Mouse (Mus musculus): Measurements from ENCODE around the gene Vsig10l. TPM values are rescaled to one million over a fixed set of nuclear protein-coding genes. Genes with fewer than 3 reads are reported as not detected.

The Vsig10l gene
- polyA plus RNA-seq, 1 experiment from 2014 or later, result 2.2 TPM

DNA sequence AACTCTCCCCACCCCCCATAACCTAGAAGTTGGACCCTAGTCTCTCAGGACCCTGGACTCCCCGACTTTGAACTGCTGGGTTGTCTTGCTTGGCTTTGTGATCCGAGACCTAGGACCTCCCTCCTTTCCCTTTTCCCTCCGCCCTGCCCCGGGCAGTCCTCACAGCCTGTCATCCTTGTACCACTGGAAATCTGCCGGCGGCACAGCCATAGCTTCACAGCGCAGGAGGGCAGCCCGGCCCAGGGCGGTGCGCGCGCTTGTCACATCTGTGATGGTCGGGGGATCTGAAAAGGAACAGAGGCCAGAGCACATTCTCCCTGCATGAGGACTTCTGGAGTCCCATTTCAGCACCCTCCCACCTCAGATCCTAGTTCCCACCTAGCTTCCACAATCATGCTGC, 13.4 kb downstream of the Vsig10l start:
- WGBS, result 4% methylated on average over 13 of the region's 13 CpGs
- peaks cover 47% of the 10 kb centered on the region for H3K27me3 ChIP-seq (ENCODE audit: control insufficient read depth, insufficient read depth, low read length)
- no peaks in the 10 kb centered on the region for H3K36me3 ChIP-seq (ENCODE audit: control insufficient read depth, insufficient read depth, low read length)
- no peak overlapping the region for H3K4me3 ChIP-seq (ENCODE audit: control insufficient read depth in 1 of 2, insufficient read depth in 1 of 2, low read depth in 1 of 2, low read length in 2 of 2)
- H3K4me1 ChIP-seq (ENCODE audit: control insufficient read depth in 2 of 2, insufficient read depth in 2 of 2, low read length in 2 of 2), result no peaks in the 10 kb centered on the region
- H3K9me3 ChIP-seq (ENCODE audit: control insufficient read depth, low read length), result no peaks in the 10 kb centered on the region
- no peak overlapping the region for H3K27ac ChIP-seq (replicated peaks in 1 of 2; ENCODE audit: control insufficient read depth in 1 of 2, insufficient read depth in 1 of 2, low read depth in 2 of 2, low read length in 2 of 2)
- ATAC-seq (ENCODE audit: insufficient number of reproducible peaks, insufficient read depth, low FRiP score, low read depth), result no peak
- no peak overlapping the region for H3K9ac ChIP-seq (ENCODE audit: low read length)
- no peak overlapping the region; the same call in 1 of the 2 replicates for H3K4me2 ChIP-seq (ENCODE audit: low read length)

- no peak for ATAC-seq (ENCODE audit: insufficient number of reproducible peaks, insufficient read depth, low FRiP score, low read depth)
- Histone ChIP-seq H3K27me3 (ENCODE audit: control insufficient read depth, insufficient read depth, low read length) (peaks cover 29% of the 10 kb centered on the region), H3K9me3 (ENCODE audit: control insufficient read depth, low read length) (no peaks in the 10 kb centered on the region), H3K4me3 (ENCODE audit: control insufficient read depth in 1 of 2, insufficient read depth in 1 of 2, low read depth in 1 of 2, low read length in 2 of 2) (no peak overlapping the region), H3K27ac (replicated peaks in 1 of 2; ENCODE audit: control insufficient read depth in 1 of 2, insufficient read depth in 1 of 2, low read depth in 2 of 2, low read length in 2 of 2) (no peak overlapping the region), H3K36me3 (ENCODE audit: control insufficient read depth, insufficient read depth, low read length) (no peaks in the 10 kb centered on the region), H3K4me2 (ENCODE audit: low read length) (no peak overlapping the region), H3K9ac (ENCODE audit: low read length) (no peak overlapping the region), H3K4me1 (ENCODE audit: control insufficient read depth in 2 of 2, insufficient read depth in 2 of 2, low read length in 2 of 2) (peaks cover 2 to 4% of the 10 kb centered on the region in 2 experiments; a peak in 2 of 4 replicates)
- 65% methylated on average over 3 of the region's 3 CpGs for WGBS
These were observed 18.2 kb downstream of the Vsig10l start for GRCm38 (mm10) chr7:43481191-43481590.

- WGBS, result 58% methylated on average over 8 of the region's 8 CpGs
- Histone ChIP-seq H3K4me3 (ENCODE audit: control insufficient read depth in 1 of 2, insufficient read depth in 1 of 2, low read depth in 1 of 2, low read length in 2 of 2) (no peak overlapping the region), H3K36me3 (ENCODE audit: control insufficient read depth, insufficient read depth, low read length) (no peaks in the 10 kb centered on the region), H3K27me3 (ENCODE audit: control insufficient read depth, insufficient read depth, low read length) (peaks cover 19% of the 10 kb centered on the region), H3K27ac (replicated peaks in 1 of 2; ENCODE audit: control insufficient read depth in 1 of 2, insufficient read depth in 1 of 2, low read depth in 2 of 2, low read length in 2 of 2) (no peak overlapping the region), H3K4me2 (ENCODE audit: low read length) (no peak overlapping the region), H3K9me3 (ENCODE audit: control insufficient read depth, low read length) (no peaks in the 10 kb centered on the region), H3K9ac (ENCODE audit: low read length) (no peak overlapping the region), H3K4me1 (ENCODE audit: control insufficient read depth in 2 of 2, insufficient read depth in 2 of 2, low read length in 2 of 2) (peaks cover 2 to 4% of the 10 kb centered on the region in 2 experiments; a peak in 2 of 4 replicates)
- ATAC-seq (ENCODE audit: insufficient number of reproducible peaks, insufficient read depth, low FRiP score, low read depth), result no peak
These were observed 19.3 kb downstream of the Vsig10l start for GRCm38 (mm10) chr7:43482090-43482716.

GRCm38 (mm10) chr7:43483236-43483635, 20.3 kb downstream of the Vsig10l start:
- Histone ChIP-seq H3K4me2 (ENCODE audit: low read length) (no peak overlapping the region), H3K4me3 (ENCODE audit: control insufficient read depth in 1 of 2, insufficient read depth in 1 of 2, low read depth in 1 of 2, low read length in 2 of 2) (no peak overlapping the region), H3K27me3 (ENCODE audit: control insufficient read depth, insufficient read depth, low read length) (peaks cover 9% of the 10 kb centered on the region), H3K27ac (replicated peaks in 1 of 2; ENCODE audit: control insufficient read depth in 1 of 2, insufficient read depth in 1 of 2, low read depth in 2 of 2, low read length in 2 of 2) (no peak overlapping the region), H3K9ac (ENCODE audit: low read length) (no peak overlapping the region), H3K36me3 (ENCODE audit: control insufficient read depth, insufficient read depth, low read length) (no peaks in the 10 kb centered on the region), H3K9me3 (ENCODE audit: control insufficient read depth, low read length) (no peaks in the 10 kb centered on the region), H3K4me1 (ENCODE audit: control insufficient read depth in 2 of 2, insufficient read depth in 2 of 2, low read length in 2 of 2) (peaks cover 2 to 4% of the 10 kb centered on the region in 2 experiments; a peak in 2 of 4 replicates)
- WGBS, result 5% methylated on average over 10 of the region's 10 CpGs
- ATAC-seq (ENCODE audit: insufficient number of reproducible peaks, insufficient read depth, low FRiP score, low read depth), result no peak

GRCm38 (mm10) chr7:43488646-43489045, 25.7 kb downstream of the Vsig10l start:
- Histone ChIP-seq H3K27me3 (ENCODE audit: control insufficient read depth, insufficient read depth, low read length) (peaks cover 27% of the 10 kb centered on the region), H3K4me3 (ENCODE audit: control insufficient read depth in 1 of 2, insufficient read depth in 1 of 2, low read depth in 1 of 2, low read length in 2 of 2) (no peak overlapping the region), H3K9ac (ENCODE audit: low read length) (no peak overlapping the region), H3K36me3 (ENCODE audit: control insufficient read depth, insufficient read depth, low read length) (no peaks in the 10 kb centered on the region), H3K4me2 (ENCODE audit: low read length) (no peak overlapping the region), H3K4me1 (ENCODE audit: control insufficient read depth in 2 of 2, insufficient read depth in 2 of 2, low read length in 2 of 2) (peaks cover 0 to 4% of the 10 kb centered on the region in 2 experiments; a peak in 1 of 4 replicates), H3K27ac (replicated peaks in 1 of 2; ENCODE audit: control insufficient read depth in 1 of 2, insufficient read depth in 1 of 2, low read depth in 2 of 2, low read length in 2 of 2) (no peak overlapping the region), H3K9me3 (ENCODE audit: control insufficient read depth, low read length) (no peaks in the 10 kb centered on the region)
- WGBS, result 31% methylated on average over 5 of the region's 5 CpGs
- ATAC-seq (ENCODE audit: insufficient number of reproducible peaks, insufficient read depth, low FRiP score, low read depth), result no peak

- H3K4me3 ChIP-seq (ENCODE audit: control insufficient read depth in 1 of 2, insufficient read depth in 1 of 2, low read depth in 1 of 2, low read length in 2 of 2), result peak within 1 kb of the TSS; percentile 16 to 34; a peak in 3 of 4 replicates
- no peaks in the 10 kb centered on the region for H3K36me3 ChIP-seq (ENCODE audit: control insufficient read depth, insufficient read depth, low read length)
- H3K9ac ChIP-seq (ENCODE audit: low read length), result peak within 1 kb of the TSS; percentile 48; the same call in 1 of the 2 replicates
- H3K4me1 ChIP-seq (ENCODE audit: control insufficient read depth in 2 of 2, insufficient read depth in 2 of 2, low read length in 2 of 2), result peaks cover 0 to 4% of the 10 kb centered on the region in 2 experiments; a peak in 1 of 4 replicates
- H3K27ac ChIP-seq (replicated peaks in 1 of 2; ENCODE audit: control insufficient read depth in 1 of 2, insufficient read depth in 1 of 2, low read depth in 2 of 2, low read length in 2 of 2), result no peak within 1 kb of the TSS
- peaks cover 28% of the 10 kb centered on the region for H3K27me3 ChIP-seq (ENCODE audit: control insufficient read depth, insufficient read depth, low read length)
- 2% methylated on average over 19 of the region's 41 CpGs for WGBS
- peak within 1 kb of the TSS; percentile 61 for H3K4me2 ChIP-seq (ENCODE audit: low read length)
- H3K9me3 ChIP-seq (ENCODE audit: control insufficient read depth, low read length), result no peaks in the 10 kb centered on the region
- 0 out of 2 replicates have a peak, but pooled peaks have one; percentile 44 for ATAC-seq (ENCODE audit: insufficient number of reproducible peaks, insufficient read depth, low FRiP score, low read depth)
These were observed 26.7 kb downstream of the Vsig10l start, which contains the start of gene Iglon5 for GRCm38 (mm10) chr7:43489631-43490125. Gene Iglon5, minus strand, starts transcription at chr7:43490075.

DNA sequence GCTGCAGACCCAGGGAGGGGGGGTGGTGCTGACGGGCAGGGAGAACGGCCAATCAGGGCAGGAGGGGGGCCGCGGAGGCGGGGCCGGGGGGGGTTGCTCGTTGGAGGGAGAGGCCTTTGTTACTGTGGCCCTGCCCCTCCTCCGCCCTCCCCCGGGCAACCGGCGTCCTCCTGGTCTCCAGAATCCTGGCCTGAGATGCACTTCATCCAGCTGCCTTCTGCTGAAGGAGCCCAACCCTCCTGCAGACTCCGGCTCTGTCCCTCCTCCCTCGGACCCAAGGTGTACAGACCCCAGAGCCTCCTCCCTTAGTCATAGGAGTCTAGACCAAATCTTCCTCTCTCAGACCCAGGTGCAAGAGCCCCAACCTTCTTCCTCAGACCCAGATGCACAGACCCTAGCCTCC, 27.2 kb downstream of the Vsig10l start:
- Histone ChIP-seq H3K4me2 (ENCODE audit: low read length) (peak overlapping the region; percentile 61), H3K9ac (ENCODE audit: low read length) (no peak overlapping the region), H3K36me3 (ENCODE audit: control insufficient read depth, insufficient read depth, low read length) (no peaks in the 10 kb centered on the region), H3K4me1 (ENCODE audit: control insufficient read depth in 2 of 2, insufficient read depth in 2 of 2, low read length in 2 of 2) (peaks cover 0 to 4% of the 10 kb centered on the region in 2 experiments; a peak in 1 of 4 replicates), H3K9me3 (ENCODE audit: control insufficient read depth, low read length) (no peaks in the 10 kb centered on the region), H3K4me3 (ENCODE audit: control insufficient read depth in 1 of 2, insufficient read depth in 1 of 2, low read depth in 1 of 2, low read length in 2 of 2) (peak overlapping the region; percentile 16 to 34; a peak in 2 of 4 replicates), H3K27ac (replicated peaks in 1 of 2; ENCODE audit: control insufficient read depth in 1 of 2, insufficient read depth in 1 of 2, low read depth in 2 of 2, low read length in 2 of 2) (no peak overlapping the region), H3K27me3 (ENCODE audit: control insufficient read depth, insufficient read depth, low read length) (peaks cover 33% of the 10 kb centered on the region)
- 0 out of 2 replicates have a peak, but pooled peaks have one; percentile 29 for ATAC-seq (ENCODE audit: insufficient number of reproducible peaks, insufficient read depth, low FRiP score, low read depth)
- WGBS, result under 1% methylated on average over 12 of the region's 13 CpGs
